Comparison of ENCODE assay signal across 17 mouse cellular contexts in genomic region chr7:109602022-109602421, GRCm38 (mm10).
A peak's percentile ranks its signal among the peaks of the same experiment; 100 is the strongest.
DNase-seq lines count a peak whose midpoint lies in the region; ATAC-seq and TF ChIP-seq lines count a peak whose summit lies in the region.
"Had no signal": no experiment of that assay in that cellular context is flagged by ENCODE, and none has a peak within 500 bp of the region (broad histone marks: within the 10 kb centered on the region; RNA-seq: fewer than 3 reads in every experiment).

No protein-coding gene starts in this region.

- H3K27me3 ChIP-seq in heart, embryonic 15.5 days = no peaks in the 10 kb centered on the region
- H3K27me3 ChIP-seq in liver, embryonic 15.5 days = no peaks in the 10 kb centered on the region
- H3K27me3 ChIP-seq: forebrain, embryonic 13.5 days; hindbrain, embryonic 13.5 days; neural tube, embryonic 15.5 days had no signal

- peaks cover 33% of the 10 kb centered on the region for H3K4me1 ChIP-seq in heart, embryonic 15.5 days (replicated peaks)
- H3K4me1 ChIP-seq in embryonic fibroblast, embryonic 13.5 days (ENCODE audit: control insufficient read depth, insufficient read depth, low read length) = peaks cover 22% of the 10 kb centered on the region
- H3K4me1 ChIP-seq in liver, embryonic 15.5 days (replicated peaks) = peaks cover 54% of the 10 kb centered on the region

- intact Hi-C loops in heart, postnatal 25 days (cut with DNase I) = no loop called here

- H3K4me2 ChIP-seq in heart, embryonic 15.5 days = no peak overlapping the region
- peak overlapping the region; percentile 43 for H3K4me2 ChIP-seq in liver, embryonic 15.5 days
- H3K4me2 ChIP-seq: forebrain, embryonic 13.5 days; hindbrain, embryonic 13.5 days; neural tube, embryonic 15.5 days had no signal

- no peak for TF ChIP-seq CTCF in embryonic fibroblast, embryonic 13.5 days (IDR thresholded peaks at IDR 0.05; ENCODE audit: borderline replicate concordance, insufficient read depth, low read length)

- H3K9ac ChIP-seq in heart, embryonic 15.5 days = no peak overlapping the region
- H3K9ac ChIP-seq in liver, embryonic 15.5 days = peak overlapping the region; percentile 43; the same call in 1 of the 2 replicates
- H3K9ac ChIP-seq: forebrain, embryonic 13.5 days; hindbrain, embryonic 13.5 days; neural tube, embryonic 15.5 days had no signal

- no peak for TF ChIP-seq POLR2A in embryonic fibroblast, embryonic 13.5 days (IDR thresholded peaks at IDR 0.05; ENCODE audit: low read depth, low read length)

- H3K9me3 ChIP-seq in heart, embryonic 15.5 days (replicated peaks) = no peaks in the 10 kb centered on the region
- no peaks in the 10 kb centered on the region for H3K9me3 ChIP-seq in liver, embryonic 15.5 days (replicated peaks)
- H3K9me3 ChIP-seq: forebrain, embryonic 13.5 days; hindbrain, embryonic 13.5 days; limb, embryonic 10.5 days; neural tube, embryonic 15.5 days had no signal

- H3K36me3 ChIP-seq in heart, embryonic 15.5 days = no peaks in the 10 kb centered on the region
- no peaks in the 10 kb centered on the region for H3K36me3 ChIP-seq in liver, embryonic 15.5 days (replicated peaks)
- H3K36me3 ChIP-seq: hindbrain, embryonic 13.5 days; neural tube, embryonic 15.5 days had no signal

- no peak for DNase-seq in heart, postnatal 25 days (ENCODE audit: low spot score)
- DNase-seq in 3T3-L1 (ENCODE audit: low read depth, low spot score) = peak; percentile 20
- DNase-seq in right cerebral cortex, adult 2 months (ENCODE audit: low spot score in 2 of 2) = no peak
- DNase-seq in layer of hippocampus, adult 8-10 months (ENCODE audit: low spot score in 2 of 2) = no peak
- no peak for DNase-seq in retina, postnatal 1 day
- DNase-seq: cerebellum, postnatal 14 days; gastrocnemius, postnatal 10 days; layer of hippocampus, postnatal 36 days; right cerebral cortex, adult 18-20 months; thymus, postnatal 36 days had no signal

- no peak overlapping the region for H3K4me3 ChIP-seq in heart, embryonic 15.5 days
- H3K4me3 ChIP-seq in embryonic fibroblast, embryonic 13.5 days (ENCODE audit: insufficient read depth, low read length) = no peak overlapping the region
- peak overlapping the region; percentile 30 for H3K4me3 ChIP-seq in liver, embryonic 15.5 days (replicated peaks)
- H3K4me3 ChIP-seq: forebrain, embryonic 13.5 days; hindbrain, embryonic 13.5 days; limb, embryonic 10.5 days; neural tube, embryonic 15.5 days had no signal

- no peak for ATAC-seq in heart, embryonic 15.5 days (replicated peaks; ENCODE audit: insufficient number of reproducible peaks, insufficient read depth, low FRiP score, low read depth)
- ATAC-seq in liver, embryonic 15.5 days (ENCODE audit: insufficient read depth) = peak; percentile 40; the same call in 1 of the 2 replicates
- ATAC-seq: forebrain, embryonic 13.5 days had no signal

- peak overlapping the region; percentile 85 for H3K27ac ChIP-seq in heart, embryonic 15.5 days
- peak overlapping the region; percentile 54 for H3K27ac ChIP-seq in embryonic fibroblast, embryonic 13.5 days (ENCODE audit: insufficient read depth, low read length)
- H3K27ac ChIP-seq in liver, embryonic 15.5 days (replicated peaks) = peak overlapping the region; percentile 87
- H3K27ac ChIP-seq: forebrain, embryonic 13.5 days; hindbrain, embryonic 13.5 days; limb, embryonic 10.5 days; neural tube, embryonic 15.5 days had no signal
